Mouse (Mus musculus): ENCODE measurements around the gene Gm815.

Gm815 gene

DNA sequence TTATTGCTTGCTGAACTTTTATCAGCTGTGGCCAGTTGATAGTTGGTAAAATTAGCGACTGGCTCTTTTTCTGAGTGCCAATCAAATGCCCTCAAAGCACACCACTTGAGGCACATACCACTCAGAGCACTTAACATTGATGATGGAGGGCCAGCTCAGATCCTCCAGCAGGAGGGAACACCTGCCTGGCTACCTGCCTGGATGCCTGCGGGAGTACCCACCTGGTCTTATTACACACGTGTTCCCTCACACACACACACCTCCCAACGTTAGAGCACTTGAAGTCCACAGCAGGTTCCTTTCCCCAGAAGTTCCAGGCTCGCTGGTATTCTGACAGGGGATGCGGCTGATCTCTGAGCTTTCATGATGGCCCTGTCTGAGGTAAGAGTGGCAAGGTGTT is at the start of gene Gm815:
Gene Gm815 (plus strand): TSS at position 266 of the 400 bp plus-strand sequence.
- DNase-seq: no peak

DNA sequence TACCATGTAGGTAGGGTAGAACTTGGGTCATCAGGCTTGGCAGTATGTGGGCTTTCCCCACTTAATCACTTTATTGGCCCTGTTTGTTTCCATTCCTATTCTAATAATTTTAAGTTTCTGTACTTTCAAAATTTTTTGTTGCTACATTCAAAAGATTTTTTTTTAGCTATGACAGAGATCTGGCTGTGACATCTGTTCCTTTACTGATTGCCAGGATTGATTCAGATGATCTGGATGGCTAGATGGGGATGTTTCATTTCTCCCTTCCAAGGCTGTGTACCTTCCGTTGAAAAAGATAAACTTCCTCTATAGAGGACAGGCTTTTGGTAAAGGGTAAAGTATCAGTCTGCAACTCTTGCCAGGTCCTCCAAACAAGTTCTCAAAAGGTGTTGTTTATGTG is 48.1 kb upstream of the Gm815 start:
- no peak for DNase-seq

DNA sequence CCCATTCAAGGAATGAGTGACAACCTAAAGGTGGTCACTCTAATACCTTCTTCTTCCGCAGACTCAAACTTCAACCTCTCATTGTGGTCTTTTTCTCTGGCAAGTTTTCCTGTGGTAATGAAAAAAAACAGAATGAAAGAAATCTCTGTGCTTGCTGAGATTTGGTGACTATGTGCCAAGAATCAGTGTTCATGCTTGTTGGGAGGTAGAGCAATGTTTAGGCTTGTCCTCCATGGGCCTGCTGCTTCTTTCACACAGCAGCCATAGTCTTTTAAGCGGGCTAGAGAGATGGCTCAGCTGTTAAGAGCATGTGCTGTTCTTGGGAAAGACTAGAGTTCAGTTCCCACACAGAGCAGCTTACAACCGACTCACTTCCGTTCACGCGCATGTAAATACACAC is 41.8 kb upstream of the Gm815 start:
- DNase-seq: no peak

DNA sequence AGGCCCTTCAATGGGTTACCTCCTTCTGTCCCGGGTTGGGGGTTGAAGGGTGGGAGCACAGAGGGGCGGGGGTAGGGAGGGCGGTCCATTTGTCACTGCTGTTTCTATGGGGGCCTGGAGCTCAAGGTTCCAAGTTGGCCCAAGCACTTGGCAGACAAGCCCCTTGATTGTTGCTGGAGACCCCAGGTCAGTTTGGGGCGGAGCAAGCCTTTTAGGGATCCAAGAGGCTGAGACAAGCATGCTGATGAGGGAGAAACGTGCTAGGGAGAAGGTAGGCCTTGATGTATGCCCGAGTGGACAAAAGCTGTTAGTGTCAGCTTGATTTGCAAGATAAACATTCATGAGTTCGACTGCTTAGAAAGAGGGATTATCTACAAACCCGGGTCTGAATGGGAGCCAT is 40.9 kb upstream of the Gm815 start:
- no peak for DNase-seq

DNA sequence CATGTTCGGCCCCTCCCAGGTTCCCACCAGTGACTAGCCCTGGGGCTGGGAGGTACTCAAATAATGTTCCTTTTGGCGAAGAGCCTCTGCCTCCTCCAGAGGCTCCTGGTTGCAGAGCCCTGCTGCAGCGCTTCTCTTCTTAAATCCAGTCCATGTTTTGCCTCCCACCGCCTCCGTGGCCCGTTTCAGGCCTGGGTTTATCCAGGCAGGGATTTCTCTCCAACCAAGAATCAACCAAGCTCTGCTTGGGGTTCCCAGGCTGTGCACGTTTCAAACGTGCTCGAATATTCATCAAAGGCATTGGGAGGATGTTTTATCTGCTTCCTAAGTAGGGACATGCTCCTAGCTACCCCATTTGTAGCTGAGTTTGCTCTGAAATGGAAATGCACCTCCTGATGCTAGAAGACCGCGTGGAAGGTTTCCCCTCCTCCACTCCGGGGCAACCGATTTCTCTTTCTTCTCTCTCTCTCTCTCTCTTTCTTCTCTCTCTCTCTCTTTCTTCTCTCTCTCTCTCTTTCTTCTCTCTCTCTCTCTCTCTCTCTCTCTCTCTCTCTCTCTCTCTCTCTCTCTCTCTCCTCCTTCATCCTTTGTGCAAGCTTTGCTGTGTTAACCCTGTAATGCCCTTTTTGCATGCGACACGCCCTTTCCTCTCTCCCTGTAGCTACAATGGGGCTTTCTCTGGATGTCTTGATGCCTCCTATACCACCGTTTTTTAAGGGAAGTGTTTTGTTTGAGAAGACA is 40.2 kb upstream of the Gm815 start:
- peak; percentile 51 for DNase-seq

DNA sequence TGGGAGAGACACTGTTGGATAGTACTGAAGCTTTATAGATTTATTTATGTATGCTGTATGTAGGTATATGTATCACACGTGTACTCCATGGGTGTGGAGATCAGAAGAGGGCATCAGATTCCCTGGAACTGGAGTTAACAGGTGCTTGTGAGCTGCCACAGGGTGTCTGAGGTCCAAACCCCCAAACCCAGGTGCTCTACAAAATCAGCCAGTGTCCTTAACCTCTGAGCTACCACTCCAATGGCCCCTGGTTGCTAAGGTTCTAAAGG is 39.7 kb upstream of the Gm815 start:
- no peak for DNase-seq

DNA sequence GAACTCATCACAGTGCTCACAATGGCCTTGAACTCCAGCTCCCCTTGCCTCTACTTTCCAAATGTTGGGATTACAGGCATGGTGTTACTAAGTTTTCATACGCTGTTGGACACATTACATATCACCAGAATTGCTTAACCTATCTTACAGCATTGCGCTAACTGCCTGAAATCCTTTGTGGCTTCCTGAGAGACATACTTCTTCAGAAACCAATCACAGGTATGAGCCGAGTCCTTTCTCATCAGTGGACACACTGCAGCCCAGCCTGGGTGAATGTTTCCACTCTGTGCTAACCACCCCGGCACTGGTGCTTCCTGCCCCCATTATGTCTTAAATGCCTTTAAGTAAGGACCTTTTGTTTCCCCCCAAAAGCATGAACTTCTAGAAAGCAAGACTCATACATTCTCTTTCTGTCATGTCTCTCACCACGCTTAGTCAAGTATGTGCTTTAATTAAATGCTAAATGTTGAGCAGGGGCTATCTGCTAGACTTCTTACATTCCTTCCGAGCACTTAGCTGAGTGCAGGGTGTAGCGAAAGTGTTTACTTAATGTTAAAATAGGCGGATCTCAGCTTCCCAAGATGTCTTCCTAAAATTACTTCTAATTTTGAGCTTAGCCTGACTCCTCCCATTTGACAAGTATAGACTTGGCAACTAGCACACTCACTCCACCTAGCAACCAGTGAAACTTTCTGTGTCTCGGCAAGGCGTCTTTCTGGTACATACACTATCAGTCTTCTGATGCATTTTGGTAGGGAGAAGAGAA is 34.5 kb upstream of the Gm815 start:
- DNase-seq: no peak

DNA sequence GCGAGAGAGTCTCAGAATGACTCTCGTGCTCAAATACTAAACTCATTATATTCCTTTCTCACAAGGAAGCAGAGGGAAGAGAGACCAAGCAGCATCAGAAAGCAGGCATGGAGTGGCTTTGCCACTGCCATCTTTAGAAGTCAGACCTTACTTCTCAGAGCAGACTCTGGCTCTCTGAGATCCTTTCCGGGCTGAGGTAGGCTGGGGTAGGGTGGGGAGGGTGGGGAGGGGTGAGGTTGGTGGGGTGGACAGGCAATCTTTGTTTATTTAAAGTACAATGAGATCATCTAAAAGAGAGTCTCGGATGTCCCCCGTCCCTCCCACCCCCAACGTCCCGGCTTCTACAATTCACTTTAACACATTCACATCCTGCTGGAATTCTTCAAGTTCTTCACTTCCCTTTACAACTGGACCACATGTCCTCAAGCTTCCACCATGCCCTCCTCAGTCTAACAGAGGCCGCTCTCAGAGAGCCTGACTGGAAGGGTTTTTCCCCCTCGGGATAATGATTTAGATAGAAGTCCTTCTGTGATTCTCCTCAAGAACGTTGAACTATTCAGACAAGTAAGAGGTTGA is 33.3 kb upstream of the Gm815 start:
- DNase-seq: no peak

DNA sequence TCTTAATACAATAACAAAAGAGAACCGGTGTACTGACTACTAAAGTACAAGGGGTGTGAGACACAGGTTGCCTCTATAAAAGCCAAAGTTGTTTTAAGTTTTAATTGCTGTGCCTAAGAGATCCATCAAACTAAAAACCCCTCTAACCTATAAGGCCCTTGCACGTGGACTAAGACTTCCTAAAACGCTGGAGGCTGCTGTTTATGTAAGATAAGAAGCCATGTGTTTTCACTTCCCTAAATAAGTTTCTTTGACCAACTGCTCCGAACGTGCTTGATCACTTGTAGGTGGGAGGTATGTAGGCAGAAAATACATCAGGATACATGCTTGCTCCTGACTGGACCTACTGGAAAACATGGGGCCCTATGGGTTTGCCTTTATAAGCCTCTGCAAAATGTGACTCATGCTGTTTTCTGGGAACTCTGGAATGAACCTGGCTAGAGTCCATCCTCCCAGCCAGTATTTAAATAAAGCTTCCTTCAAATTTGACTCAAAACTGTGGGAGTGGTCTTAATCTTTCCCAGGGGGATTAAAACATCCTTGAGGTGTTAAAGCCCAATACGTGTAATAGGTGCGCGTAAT is 31.9 kb upstream of the Gm815 start:
- no peak for DNase-seq

DNA sequence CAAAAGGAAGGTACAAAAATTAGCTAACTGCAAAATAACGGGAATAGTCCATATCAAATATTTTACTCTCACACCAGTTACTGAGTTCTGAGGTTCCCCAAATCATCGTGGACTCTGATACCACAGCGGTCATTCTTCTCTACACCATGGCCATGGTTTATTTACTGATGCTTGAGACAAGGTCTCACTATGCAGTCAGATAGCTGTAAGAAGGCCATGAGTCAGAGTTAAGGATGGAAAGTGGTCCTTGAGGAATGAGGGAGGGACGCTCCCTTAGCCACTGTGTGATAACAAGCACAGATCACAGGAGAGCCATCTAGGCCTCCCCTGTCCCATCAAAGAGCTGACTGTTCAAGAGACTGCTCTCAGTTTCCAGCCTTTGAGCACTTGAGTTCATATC is 31.0 kb upstream of the Gm815 start:
- no peak for DNase-seq

DNA sequence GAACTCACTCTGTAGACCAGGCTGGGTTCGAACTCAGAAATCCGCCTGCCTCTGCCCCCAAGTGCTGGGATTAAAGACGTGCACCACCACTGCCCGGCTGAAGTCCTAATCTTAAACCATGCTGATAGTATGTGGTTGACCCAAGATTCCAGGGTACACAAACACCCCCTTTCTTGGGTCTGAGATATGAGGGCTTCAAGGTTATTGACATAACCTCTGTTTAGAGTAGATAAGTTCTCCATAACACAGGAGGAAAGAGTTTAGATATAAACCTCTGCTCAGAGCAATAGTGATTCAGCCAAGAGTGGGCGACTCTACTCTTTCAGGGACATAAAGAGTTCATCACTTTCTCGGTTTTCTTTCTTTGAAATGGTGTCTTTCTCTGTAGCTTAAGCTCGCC is 30.5 kb upstream of the Gm815 start:
- no peak for DNase-seq

DNA sequence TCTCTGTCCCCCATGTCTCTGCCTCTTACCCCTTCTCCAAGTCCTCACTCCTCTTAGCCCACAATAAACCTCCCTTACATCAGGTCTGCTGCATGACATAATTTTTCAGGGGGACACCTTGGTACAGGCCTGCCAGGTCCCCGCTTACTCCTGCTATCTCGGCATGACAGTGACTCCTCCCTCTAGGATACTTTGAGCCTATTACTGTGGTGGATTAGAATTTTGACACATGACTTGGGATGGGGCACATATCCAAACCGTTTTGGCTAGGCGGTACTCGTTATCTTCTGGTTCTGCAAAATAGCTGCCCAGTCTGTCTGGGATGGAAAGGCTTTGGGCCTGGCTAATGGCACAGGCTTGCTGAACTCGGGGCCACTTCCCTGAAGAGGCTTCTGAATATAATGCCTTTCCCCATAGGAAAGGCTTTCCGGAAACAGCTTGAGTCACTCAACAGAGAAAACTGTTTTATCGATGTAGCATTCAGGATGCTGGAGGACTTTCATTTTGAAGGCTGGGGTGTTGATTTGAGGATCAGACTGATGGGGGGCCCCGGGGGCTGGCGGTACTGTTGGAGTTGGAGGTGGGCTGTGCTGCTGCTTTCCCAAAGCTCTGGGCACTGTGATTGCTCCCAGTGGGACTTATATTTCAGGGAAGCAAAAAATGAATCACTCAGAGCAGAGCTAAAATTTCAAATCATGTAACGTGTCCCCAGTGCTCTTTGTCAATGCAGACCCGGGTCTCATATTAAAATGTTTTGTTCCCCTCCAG is 27.1 kb upstream of the Gm815 start:
- no peak for DNase-seq

DNA sequence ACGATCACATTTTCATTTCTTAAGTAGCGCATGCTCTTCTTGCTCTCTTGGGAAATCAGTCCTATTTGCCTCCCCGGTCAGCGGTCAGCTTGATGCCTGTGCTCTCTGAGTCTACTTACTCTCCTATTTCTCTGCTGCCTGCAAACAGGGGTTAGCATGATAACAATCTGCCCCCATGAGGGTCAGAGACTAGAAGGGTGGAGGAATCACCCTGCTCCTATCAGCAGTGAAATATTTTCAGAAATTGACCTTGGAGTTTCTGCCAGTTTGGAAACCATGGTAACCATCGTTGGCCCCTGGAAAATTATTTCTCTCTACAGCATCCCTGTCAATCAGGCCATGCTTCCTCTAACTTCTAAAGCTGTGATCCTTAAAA is 26.5 kb upstream of the Gm815 start:
- DNase-seq: no peak

DNA sequence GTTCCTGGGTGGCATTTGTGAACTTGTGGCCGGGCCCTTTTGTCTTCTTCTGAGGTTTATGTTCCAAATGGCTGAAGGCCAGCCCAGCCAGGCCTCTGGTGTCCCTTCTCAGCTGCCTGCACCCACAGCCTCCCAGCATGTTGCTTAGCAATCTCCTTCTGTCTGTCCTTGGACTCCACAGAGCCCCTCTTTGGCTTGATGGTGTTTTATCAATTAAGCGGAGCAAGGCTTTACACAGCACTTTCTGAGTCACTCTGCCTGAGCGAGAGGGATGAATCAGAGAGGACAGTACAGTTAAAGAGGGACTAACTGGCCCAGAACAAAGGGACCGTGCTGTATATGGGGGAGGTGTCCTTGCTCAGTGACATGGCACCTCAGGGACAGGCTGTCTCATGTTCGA is 22.0 kb upstream of the Gm815 start:
- DNase-seq: no peak

DNA sequence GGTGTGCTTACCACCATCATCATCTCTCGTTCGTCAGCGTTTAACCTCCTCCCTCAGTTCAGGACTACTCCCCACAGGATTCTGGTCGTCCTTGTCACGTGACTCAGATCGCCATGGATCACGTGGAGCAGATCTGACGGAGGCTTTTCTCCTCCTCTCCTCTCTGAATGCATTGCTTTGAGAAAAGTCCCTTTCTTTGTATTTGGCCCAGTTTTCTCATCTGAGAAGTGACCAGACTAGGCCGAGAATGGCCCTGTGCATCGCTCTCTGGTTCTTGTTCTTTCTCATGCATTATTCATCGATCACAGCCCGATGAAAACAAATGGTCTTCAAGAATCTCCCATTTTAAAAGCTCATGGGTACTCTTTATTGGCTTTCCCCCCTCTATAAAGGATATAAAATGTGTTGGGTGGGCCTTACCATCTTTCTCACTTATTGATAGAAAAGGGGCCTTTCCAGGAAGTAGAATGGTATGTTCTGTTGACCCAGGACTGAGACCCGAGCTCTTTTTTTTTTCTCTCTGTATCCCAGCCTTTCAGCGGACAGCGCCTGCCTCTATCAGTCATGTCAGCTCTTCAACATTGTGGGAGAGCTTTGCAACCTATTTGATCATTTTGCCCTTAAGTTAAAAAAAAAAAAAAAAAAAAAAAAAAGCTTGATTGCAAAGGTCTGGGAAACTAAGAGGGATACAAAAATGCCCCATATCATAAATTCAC is 20.5 kb upstream of the Gm815 start:
- no peak for DNase-seq

DNA sequence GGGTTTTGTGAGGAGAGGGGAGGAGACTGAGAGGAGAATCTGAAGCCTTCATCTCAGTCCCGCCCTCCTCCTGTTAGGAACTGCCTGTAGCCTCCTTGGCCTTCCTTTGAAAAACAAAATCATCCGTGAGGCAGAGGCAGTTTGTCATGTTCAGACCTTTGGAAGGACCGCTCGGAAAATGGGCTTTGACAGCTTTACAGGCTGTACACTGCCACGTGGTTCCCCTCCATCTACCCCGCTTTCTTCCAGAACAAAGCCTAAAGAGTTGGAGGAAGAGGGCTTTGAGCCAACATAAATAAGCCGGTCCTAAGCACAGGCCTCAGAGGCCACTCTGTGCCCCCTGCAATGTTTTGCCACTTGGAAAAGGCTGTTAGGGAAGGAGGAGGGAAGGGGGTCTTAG is 19.9 kb upstream of the Gm815 start:
- peak; percentile 6 for DNase-seq

DNA sequence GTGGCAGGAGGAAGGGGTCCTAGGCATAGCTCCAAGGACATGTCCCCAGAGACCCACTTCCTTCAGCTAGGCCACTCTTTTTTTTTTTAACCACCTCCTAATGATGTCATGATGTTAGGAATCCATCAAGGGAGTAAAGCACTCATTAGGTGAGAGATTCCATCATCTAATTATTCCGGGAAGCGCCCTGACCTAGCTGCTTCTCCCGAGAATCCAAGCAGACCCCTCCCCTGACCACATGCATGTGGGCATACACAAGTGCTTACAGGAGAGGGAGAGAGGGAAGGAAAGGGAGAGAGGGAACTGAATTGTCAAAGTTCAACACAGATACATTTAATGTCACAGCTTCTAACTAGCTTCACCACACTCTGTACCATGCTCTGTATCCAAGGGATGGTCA is 16.1 kb upstream of the Gm815 start:
- no peak for DNase-seq

DNA sequence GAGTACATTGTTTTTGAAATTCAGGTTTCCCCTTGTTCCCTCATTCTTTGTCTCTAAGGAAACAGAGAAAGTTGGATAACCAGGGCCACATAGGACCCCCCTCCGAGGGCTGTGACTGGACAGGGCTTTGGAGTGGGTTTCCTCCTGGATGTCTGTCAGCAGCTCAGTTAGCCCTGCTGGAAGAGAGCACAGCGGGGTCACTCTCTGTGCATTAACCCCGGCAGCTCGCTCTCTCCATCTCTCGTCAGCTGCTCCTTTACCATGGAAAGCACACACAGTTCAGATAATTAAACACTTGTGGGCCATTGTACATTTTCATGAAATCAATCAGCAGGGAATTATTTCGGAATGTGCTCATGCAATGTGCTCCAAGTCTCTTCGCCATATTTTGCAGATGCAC is 15.4 kb upstream of the Gm815 start:
- no peak for DNase-seq

DNA sequence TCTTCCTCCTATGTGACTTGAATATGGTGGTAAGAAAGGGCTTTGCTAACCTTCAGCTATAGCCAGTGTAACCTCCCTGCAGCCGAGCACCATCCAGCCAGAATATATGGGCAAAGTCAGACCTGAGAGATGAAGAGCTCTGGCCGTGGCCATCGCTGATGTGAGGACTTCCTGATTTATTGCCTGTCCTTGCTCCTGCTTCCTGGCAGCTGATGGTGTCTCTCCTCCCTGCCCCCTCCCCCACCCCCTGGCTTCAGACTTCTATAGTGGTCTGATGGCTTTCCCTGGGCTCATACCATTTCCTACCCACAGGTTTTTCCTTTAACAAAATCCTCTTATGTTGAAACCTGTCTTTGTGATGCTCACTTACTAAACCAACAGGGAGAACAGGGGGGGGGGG is 14.6 kb upstream of the Gm815 start:
- no peak for DNase-seq

DNA sequence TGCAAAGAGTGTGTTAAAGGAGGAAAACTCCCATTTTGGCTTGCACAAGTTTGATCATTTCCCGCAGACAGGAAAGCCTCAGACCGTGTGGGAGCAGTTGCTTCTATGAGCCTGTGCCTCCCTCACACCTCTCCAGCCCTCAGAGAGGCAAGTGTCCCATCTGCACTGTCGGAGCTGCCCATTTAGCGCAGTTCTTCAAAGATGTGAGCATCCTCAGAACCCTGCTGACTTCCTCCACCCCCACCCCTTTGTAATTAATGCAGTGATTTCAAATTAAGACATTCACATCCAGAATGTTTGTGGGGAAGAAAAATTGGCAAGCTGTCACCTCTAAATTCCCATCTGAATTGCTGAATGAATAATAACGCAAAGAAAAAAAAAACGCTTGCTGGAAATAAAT is 12.8 kb upstream of the Gm815 start:
- DNase-seq: no peak

DNA sequence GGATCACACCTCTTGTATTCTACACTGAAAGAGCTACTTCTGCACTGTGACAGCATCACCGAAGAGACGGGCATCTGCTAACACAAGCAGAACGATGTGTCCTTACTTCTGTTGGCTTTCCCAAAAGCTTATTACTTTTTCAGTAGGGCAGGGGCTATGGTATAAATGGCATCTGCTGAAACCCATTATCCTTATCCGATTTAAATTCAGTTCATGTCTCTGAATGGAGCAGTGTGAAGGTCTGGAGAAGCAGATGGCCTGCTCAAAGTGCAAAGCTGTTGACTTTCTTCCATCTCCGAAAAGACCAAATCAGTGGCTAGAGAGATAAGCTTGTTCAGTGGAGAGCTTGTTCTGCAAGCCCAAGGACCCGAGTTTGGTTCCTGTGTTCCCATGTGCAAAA is 10.1 kb upstream of the Gm815 start:
- no peak for DNase-seq

DNA sequence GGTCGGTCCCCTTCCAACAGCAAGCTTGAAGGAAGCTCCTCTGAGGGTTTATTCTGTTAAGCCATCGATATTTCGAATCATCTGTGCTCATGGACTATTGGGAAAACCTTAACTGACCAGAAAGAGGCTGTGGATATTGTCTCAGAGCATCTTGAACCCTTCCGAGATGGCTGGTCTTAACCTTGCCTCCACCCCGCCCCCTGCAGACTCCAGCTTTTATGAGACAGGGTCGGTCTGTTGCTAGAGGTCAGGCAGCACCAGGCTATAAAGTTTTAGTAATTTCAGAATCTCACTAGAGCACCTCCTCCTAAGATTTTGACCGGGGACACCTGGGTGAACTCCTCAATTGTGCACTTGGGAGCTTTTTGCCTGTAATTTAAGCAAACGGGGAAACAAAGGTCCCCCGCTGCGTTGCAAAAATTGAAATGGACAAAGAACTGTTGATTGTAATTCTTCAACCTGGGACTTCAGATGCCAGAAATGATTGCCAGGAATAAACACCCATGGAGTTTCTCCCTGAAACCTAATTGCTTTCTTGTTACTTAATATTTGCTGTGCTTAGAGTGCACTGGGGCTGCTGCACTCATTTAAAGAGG is 8.4 kb upstream of the Gm815 start:
- DNase-seq: no peak

Measured in kidney, adult 11 months (tissue).